Mouse (Mus musculus) induced T-regulatory cell, adult 2 months (primary cell): ENCODE data around the gene Gm14819.
"Not testable (repeated sequence)": the region's sequence is repeated elsewhere in the genome, so short reads cannot be mapped to it uniquely, and the experiment has no call there.

Experiments
- DNase-seq: peaks from one replicate; pipeline ENCODE4 v3.0.0-alpha.2; 2012; ENCODE audit warnings: low read depth

Gene Gm14819

GRCm38 (mm10) chrX:35403883-35404282, at the start of gene Gm14819:
TSS of gene Gm14819 (plus strand) at chrX:35404183.
- DNase-seq: not testable (repeated sequence)
